Mouse (Mus musculus) central nervous system, embryonic 18 days (tissue): ENCODE results near the gene Gm13089. TPM values are rescaled to one million over a fixed set of nuclear protein-coding genes. Genes with fewer than 3 reads are reported as not detected.

Experiments used
- polyA plus RNA-seq: library from polyadenylated mRNA; depleted of rRNA; stranded (reverse); fragments of >200 nt; gene quantifications from 2 replicates; pipeline ENCODE4 v1.2.3, GENCODE M21; 2012; rRNA removed

Gene Gm13089
- polyA plus RNA-seq: not detected in 2 replicates

DNA sequence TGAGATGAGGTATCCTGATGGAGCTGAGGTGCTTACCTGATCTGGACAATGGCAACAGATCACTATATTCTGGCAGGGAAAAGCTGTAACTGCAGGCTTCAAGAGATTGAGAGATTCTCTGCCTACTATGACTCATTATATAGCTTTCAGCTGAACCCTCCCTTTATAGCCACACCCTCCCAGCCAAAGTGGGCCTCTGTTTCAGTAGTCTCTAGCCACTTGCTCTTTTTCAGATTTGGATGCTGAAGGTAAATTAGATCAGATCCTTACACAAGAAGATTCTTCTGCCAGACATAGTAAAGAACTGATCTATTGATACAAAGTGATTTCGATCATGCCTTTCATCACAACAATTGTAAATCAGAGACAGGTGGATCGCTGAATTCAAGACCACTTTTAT lies at the start of gene Gm13089:
Gm13089 (minus strand) TSS at position 101 of the 400 bp plus-strand sequence.

GRCm38 (mm10) chr4:143719155-143719554 lies 16.6 kb upstream of the Gm13089 start, which contains the start of gene Gm13078:
Gene Gm13078, plus strand, starts transcription at chr4:143719455.

GRCm38 (mm10) chr4:143657146-143657545 lies 45.4 kb downstream of the Gm13089 start, which contains the start of gene Gm13088:
Gene Gm13088, minus strand, starts transcription at chr4:143657246.

Other genes with a start within 250 kb of the Gm13089 start
- not detected in 2 replicates for gene Gm13043, start 191.4 kb downstream of the Gm13089 start, polyA plus RNA-seq
- not detected in 2 replicates for gene Gm13040, start 166.8 kb downstream of the Gm13089 start, polyA plus RNA-seq
- gene BC080695, start 151.0 kb downstream of the Gm13089 start, polyA plus RNA-seq: not detected in 2 replicates
- not detected in 2 replicates for gene Gm13057, start 151.0 kb downstream of the Gm13089 start, polyA plus RNA-seq
- gene Gm13083, start 87.7 kb downstream of the Gm13089 start, polyA plus RNA-seq: not detected in 2 replicates
- gene Gm13088, start 45.5 kb downstream of the Gm13089 start, polyA plus RNA-seq: not detected in 2 replicates
- not detected in 2 replicates for gene Gm13078, start 16.7 kb upstream of the Gm13089 start, polyA plus RNA-seq
- gene Gm13023, start 86.6 kb upstream of the Gm13089 start, polyA plus RNA-seq: not detected in 2 replicates
- not detected in 2 replicates for gene Gm13084, start 113.4 kb upstream of the Gm13089 start, polyA plus RNA-seq
- not detected in 2 replicates for gene Gm13103, start 143.8 kb upstream of the Gm13089 start, polyA plus RNA-seq
- gene Pramef6, start 197.7 kb upstream of the Gm13089 start, polyA plus RNA-seq: not detected in 2 replicates
- not detected in 2 replicates for gene Pramef25, start 248.3 kb upstream of the Gm13089 start, polyA plus RNA-seq